Mouse (Mus musculus): ENCODE results near the gene Prkci. TPM values are rescaled to one million over a fixed set of nuclear protein-coding genes. Genes with fewer than 3 reads are reported as not detected.

Prkci gene
- polyA plus RNA-seq (2012; ENCODE audit: insufficient read depth, insufficient read length, low replicate concordance, missing spikeins), result not detected in 2 replicates

DNA sequence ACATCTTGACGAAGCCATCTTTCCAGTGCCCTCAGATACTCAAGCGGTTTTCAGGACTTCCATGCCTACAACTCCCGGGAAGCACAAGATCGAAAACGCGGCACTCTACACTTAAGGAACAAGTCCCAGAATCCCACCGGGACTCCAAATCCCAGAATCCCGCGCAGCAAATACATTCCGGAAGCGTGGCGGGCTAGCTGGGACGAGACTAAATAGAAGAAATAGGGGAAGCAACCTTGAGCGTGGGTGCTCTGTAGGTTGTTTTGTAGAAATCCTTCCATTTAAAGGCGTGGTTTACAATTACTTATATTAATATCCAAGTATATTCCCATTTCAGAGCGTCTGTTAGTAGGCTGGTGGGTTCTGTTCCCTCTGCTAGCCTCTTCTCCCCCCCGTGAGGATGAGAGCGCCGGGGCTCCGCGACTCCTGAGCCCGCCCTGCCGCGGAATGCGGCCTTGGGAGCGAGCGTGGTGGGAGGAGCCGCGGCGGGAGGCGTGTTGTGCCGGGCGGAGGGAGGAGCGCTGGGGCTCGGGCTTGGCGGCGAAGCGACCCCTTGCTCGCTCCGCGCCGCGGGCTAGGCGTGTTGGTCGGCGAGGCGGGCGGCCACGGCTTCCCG lies at the start of gene Prkci:
Gene Prkci, plus strand, starts transcription at position 465 of the 616 bp plus-strand sequence.
- peak within 1 kb of the TSS; percentile 81 for H3K4me3 ChIP-seq (ENCODE audit: insufficient read depth, low read depth, low read length)
- TF ChIP-seq CTCF (IDR thresholded peaks at IDR 0.05; ENCODE audit: insufficient read depth, low read depth, low read length), result no peak
- peak; percentile 45 for TF ChIP-seq POLR2A (IDR thresholded peaks at IDR 0.05; ENCODE audit: insufficient read depth, low read depth, low read length)
- peak within 1 kb of the TSS; percentile 87; the same call in 1 of the 2 replicates for H3K27ac ChIP-seq (ENCODE audit: insufficient read depth, low read depth, low read length)
- 1% methylated on average over 50 of the region's 50 CpGs for WGBS
- H3K4me1 ChIP-seq (ENCODE audit: control insufficient read depth, insufficient read depth, low read length), result peaks cover 7% of the 10 kb centered on the region

DNA sequence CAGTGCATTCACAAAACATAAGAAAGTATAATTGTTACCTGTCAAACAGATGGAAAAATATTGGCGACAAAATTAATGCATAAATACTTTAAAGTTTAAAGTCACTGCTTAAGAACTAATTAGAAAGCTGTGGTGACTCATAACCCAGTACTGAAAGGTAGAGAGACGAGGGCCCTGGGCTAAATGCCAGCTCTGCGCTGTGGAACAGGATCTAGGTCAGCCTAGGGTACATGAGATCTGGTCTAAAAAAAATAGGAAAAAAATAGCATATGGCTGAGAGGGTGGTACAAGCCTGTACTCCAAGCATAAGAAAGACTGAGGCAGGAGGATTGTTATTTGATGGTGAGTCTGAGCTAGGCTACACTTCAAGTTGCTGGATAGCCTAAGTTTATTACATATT lies 43.9 kb upstream of the Prkci start:
- WGBS, result 25% methylated on average over 3 of the region's 3 CpGs
- H3K4me3 ChIP-seq (ENCODE audit: insufficient read depth, low read depth, low read length), result no peak overlapping the region
- peaks cover 9% of the 10 kb centered on the region for H3K4me1 ChIP-seq (ENCODE audit: control insufficient read depth, insufficient read depth, low read length)
- TF ChIP-seq POLR2A (IDR thresholded peaks at IDR 0.05; ENCODE audit: insufficient read depth, low read depth, low read length), result no peak
- no peak for TF ChIP-seq CTCF (IDR thresholded peaks at IDR 0.05; ENCODE audit: insufficient read depth, low read depth, low read length)
- H3K27ac ChIP-seq (ENCODE audit: insufficient read depth, low read depth, low read length), result no peak overlapping the region

DNA sequence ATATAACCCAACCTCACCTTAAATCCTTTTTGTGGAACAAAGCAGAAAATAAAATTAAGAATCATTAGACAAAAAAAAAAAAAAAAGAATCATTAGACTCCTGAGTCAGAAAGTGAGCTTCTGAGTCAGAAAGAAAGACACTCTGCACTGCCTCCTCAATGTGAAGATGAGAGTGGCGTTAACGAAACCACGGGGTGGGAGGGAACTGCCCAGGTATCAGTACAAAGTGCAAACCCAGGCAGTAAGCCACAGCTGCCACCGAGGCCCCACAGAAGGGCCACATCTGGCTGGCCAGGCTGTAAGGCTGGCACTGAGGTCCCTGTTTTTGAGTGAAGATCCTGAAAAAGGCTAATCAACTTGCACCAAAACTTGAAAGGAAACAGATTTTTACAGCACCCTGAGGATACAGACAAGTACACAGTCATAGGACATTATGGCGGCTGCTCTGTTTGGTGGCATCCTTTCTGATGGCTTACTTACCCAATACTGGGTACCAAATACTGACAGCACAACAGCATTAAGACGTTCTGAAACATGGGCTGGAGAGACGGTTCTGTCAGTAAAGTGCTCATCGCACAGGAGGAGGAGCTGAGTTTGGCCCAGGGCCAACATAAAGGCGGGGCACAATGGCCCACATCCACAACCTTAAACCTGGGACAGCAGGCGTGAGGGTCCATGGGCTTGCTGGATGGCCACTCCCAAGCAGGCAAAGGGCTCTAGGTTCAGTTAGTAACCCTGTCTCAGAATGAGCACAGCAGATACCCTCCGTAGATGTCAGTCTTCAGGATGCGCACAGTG lies 43.1 kb upstream of the Prkci start:
- no peak for TF ChIP-seq CTCF (IDR thresholded peaks at IDR 0.05; ENCODE audit: insufficient read depth, low read depth, low read length)
- TF ChIP-seq POLR2A (IDR thresholded peaks at IDR 0.05; ENCODE audit: insufficient read depth, low read depth, low read length), result no peak
- H3K4me3 ChIP-seq (ENCODE audit: insufficient read depth, low read depth, low read length), result no peak overlapping the region
- 73% methylated on average over 12 of the region's 12 CpGs for WGBS
- H3K4me1 ChIP-seq (ENCODE audit: control insufficient read depth, insufficient read depth, low read length), result peaks cover 9% of the 10 kb centered on the region
- H3K27ac ChIP-seq (ENCODE audit: insufficient read depth, low read depth, low read length), result peak overlapping the region; percentile 6; the same call in 1 of the 2 replicates

DNA sequence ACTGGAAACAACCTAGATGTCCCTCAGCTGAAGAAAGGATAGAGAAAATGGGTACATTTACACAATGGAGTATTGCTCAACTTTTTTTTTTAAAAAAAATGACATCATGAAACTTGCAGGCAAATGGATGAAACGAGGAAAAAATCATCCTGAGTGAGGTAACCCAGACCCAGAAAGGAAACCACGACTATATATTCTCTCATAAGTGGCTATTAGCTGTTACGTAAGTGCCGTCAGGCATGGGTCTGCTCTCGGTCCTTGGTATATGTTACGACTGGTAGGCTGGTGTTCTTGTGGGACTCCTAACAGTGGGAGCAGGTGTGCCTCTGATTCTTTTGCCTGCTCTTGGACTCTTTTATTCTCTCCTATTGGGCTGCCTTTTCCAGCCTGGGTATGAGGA lies 39.2 kb upstream of the Prkci start:
- no peak for TF ChIP-seq CTCF (IDR thresholded peaks at IDR 0.05; ENCODE audit: insufficient read depth, low read depth, low read length)
- TF ChIP-seq POLR2A (IDR thresholded peaks at IDR 0.05; ENCODE audit: insufficient read depth, low read depth, low read length), result no peak
- no peak overlapping the region for H3K27ac ChIP-seq (ENCODE audit: insufficient read depth, low read depth, low read length)
- H3K4me3 ChIP-seq (ENCODE audit: insufficient read depth, low read depth, low read length), result no peak overlapping the region
- H3K4me1 ChIP-seq (ENCODE audit: control insufficient read depth, insufficient read depth, low read length), result peaks cover 8% of the 10 kb centered on the region
- WGBS, result 95% methylated on average over 6 of the region's 6 CpGs

DNA sequence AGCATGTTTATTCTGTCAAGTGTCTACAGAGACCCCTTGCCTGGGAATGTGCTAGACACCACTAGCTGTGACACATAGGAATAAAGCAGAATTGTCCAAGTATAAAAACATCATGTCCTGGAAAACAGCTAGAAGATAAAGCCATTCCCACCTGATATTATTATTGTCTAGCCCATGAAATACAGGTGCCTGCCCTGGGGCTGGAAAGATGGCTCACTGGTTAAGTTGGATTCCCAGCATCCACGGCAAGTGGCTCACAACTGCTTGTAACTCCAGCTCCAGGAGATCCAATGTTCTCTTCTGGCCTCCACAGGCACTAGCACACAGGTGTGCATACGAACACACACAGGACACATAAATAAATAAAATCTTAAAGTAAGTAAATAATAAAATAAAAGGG lies 36.8 kb upstream of the Prkci start:
- H3K27ac ChIP-seq (ENCODE audit: insufficient read depth, low read depth, low read length), result no peak overlapping the region
- H3K4me3 ChIP-seq (ENCODE audit: insufficient read depth, low read depth, low read length), result no peak overlapping the region
- 88% methylated on average over 2 of the region's 2 CpGs for WGBS
- peaks cover 5% of the 10 kb centered on the region for H3K4me1 ChIP-seq (ENCODE audit: control insufficient read depth, insufficient read depth, low read length)
- TF ChIP-seq CTCF (IDR thresholded peaks at IDR 0.05; ENCODE audit: insufficient read depth, low read depth, low read length) (no peak), POLR2A (IDR thresholded peaks at IDR 0.05; ENCODE audit: insufficient read depth, low read depth, low read length) (no peak)

DNA sequence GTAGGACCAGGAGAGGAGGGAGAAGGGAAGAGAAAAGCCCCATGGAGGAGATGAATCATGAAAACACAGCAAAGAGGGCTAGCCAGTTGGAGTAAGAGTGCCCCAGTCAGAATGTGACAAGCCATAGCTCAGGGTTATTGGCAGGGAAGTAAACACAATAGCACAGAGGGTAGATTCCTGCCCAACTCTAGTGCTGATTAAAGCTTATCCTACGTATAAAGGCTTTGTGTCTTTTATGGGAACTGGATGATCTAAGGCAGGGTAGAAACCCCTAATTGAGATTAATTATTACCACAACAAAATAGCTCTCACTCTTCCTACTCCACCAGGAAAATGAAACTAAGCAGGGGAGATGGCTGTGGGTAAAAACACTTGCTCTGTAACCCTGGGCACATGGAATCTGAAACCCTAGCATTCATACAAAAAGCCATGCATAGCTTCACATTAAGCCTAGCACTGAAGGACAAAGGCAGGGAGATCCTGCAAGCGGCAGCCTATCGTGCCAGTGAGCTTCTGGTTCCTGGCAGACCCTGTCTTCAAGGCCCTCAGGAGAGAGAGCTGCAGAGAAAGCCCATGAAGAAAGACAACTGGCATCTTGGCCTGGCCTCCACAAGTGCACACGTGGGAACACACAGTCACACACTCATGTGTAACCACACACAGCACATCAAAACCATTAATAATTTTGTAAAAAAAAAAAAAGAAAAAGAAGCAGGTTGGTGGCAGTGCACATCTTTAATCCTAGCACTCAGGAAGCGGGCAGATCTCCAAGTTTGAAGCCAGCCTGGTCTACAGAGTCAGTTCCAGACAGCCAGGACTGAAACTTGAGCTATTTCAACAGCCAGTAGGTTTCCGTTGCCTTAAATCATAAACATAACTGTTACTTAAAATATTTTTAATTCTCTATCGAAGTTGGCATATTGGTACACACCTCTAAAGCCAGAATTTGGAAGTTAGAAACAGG lies 35.4 kb upstream of the Prkci start:
- H3K27ac ChIP-seq (ENCODE audit: insufficient read depth, low read depth, low read length), result no peak overlapping the region
- no peak overlapping the region for H3K4me3 ChIP-seq (ENCODE audit: insufficient read depth, low read depth, low read length)
- WGBS, result 47% methylated on average over 7 of the region's 7 CpGs
- TF ChIP-seq CTCF (IDR thresholded peaks at IDR 0.05; ENCODE audit: insufficient read depth, low read depth, low read length), result no peak
- TF ChIP-seq POLR2A (IDR thresholded peaks at IDR 0.05; ENCODE audit: insufficient read depth, low read depth, low read length), result no peak
- peaks cover 5% of the 10 kb centered on the region for H3K4me1 ChIP-seq (ENCODE audit: control insufficient read depth, insufficient read depth, low read length)

DNA sequence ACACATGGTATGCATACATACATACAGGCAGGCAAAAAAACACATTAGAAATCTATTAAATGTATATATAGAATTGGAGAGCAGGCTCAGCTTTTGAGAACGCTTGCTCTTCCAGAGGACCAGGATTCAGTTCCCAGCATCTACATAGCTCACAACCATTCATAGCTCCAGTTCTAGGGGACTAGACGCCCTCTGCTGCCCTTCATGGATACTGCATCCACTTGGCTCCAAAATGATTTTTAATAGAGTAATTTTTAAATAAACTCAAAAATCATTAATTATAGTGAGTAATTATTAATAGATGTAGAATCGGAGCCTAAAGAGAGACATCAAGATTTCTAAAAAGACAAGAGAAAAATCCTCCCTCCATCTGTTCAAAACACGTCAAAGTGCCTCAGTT lies 32.4 kb upstream of the Prkci start:
- no peak for TF ChIP-seq POLR2A (IDR thresholded peaks at IDR 0.05; ENCODE audit: insufficient read depth, low read depth, low read length)
- TF ChIP-seq CTCF (IDR thresholded peaks at IDR 0.05; ENCODE audit: insufficient read depth, low read depth, low read length), result no peak
- Histone ChIP-seq H3K4me3 (ENCODE audit: insufficient read depth, low read depth, low read length) (no peak overlapping the region), H3K27ac (ENCODE audit: insufficient read depth, low read depth, low read length) (no peak overlapping the region), H3K4me1 (ENCODE audit: control insufficient read depth, insufficient read depth, low read length) (peaks cover 7% of the 10 kb centered on the region)
- WGBS, result 96% methylated on average over 4 of the region's 4 CpGs

DNA sequence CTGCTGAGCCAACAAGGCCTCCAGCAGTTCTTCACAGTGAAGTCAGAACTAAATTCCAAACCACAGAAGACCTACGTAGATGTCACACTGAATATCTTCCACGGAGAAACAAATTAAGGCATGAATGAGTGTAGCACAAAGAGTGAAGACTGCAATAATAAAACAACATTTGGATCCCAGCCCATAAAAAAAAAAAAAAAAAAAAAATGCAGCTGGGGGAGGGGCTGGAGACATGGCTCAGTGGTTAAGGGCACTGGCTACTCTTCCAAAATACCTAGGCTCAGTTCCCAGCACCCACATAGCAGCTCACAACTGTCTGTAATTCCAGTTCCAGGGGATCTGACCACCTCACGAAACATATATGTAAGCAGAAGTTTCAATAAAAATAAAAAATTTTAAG lies 31.3 kb upstream of the Prkci start:
- H3K4me1 ChIP-seq (ENCODE audit: control insufficient read depth, insufficient read depth, low read length), result peaks cover 7% of the 10 kb centered on the region
- TF ChIP-seq CTCF (IDR thresholded peaks at IDR 0.05; ENCODE audit: insufficient read depth, low read depth, low read length) (no peak), POLR2A (IDR thresholded peaks at IDR 0.05; ENCODE audit: insufficient read depth, low read depth, low read length) (no peak)
- no peak overlapping the region for H3K4me3 ChIP-seq (ENCODE audit: insufficient read depth, low read depth, low read length)
- WGBS, result 64% methylated on average over 3 of the region's 3 CpGs
- no peak overlapping the region for H3K27ac ChIP-seq (ENCODE audit: insufficient read depth, low read depth, low read length)

Data from olfactory bulb, adult 2 months (tissue).